Mouse (Mus musculus): ENCODE measurements around the gene Atf7ip. TPM values are rescaled to one million over a fixed set of nuclear protein-coding genes. Genes with fewer than 3 reads are reported as not detected.

Gene Atf7ip
- total and polyA plus RNA-seq, 2 experiments, result 5.2 to 14.9 TPM

DNA sequence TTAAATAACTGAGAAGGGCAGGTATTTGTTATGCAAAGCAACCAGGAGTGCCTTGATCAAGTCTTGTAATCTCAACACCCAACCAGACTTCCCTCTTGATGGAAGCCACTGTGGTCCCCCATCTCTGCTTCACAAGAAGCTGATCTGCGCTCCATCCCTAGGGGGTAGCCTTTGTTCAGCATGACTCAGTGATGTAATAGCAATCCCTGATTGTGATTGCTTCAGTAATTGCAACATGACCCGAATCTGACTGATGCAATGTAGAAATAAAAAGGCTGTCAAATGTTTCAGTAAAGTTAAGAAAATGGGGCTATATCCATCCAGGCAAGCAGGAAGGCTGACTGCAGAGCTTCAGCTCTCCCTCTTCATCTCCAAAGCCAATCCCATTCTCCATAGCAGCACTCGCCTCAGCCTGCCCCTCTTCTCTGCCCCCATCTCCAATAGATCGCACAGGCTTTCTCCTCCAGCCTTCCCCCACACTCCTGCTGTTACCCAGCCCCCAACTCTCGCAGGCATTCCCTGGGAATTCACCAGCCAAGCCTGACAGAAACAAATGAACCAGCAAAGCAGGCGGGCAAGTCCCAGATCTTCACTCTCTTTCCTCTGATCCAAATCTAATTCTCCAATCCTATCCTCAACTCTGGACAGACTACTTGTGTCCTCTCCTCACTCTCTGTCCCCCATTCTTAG lies 30.7 kb upstream of the Atf7ip start:
- Histone ChIP-seq H3K27me3 (ENCODE audit: control insufficient read depth, insufficient read depth, low read length) (no peaks in the 10 kb centered on the region), H3K4me3 (ENCODE audit: insufficient read depth, low read depth, low read length) (no peak overlapping the region), H3K79me2 (ENCODE audit: control insufficient read depth, insufficient read depth, low read length) (no peaks in the 10 kb centered on the region), H3K9ac (ENCODE audit: low read depth, low read length) (no peak overlapping the region), H3K36me3 (ENCODE audit: control insufficient read depth, insufficient read depth, low read length) (no peaks in the 10 kb centered on the region), H3K4me1 (ENCODE audit: control insufficient read depth, insufficient read depth, low read length) (peaks cover 2% of the 10 kb centered on the region), H3K27ac (replicated peaks; ENCODE audit: insufficient read depth, low read depth, low read length) (no peak overlapping the region)
- DNase-seq (ENCODE audit: extremely low read depth, low read depth, low spot score), result no peak
- TF ChIP-seq CTCF (IDR thresholded peaks at IDR 0.05; ENCODE audit: low read depth, low read length), result no peak
- no peak for TF ChIP-seq POLR2A (IDR thresholded peaks at IDR 0.05; ENCODE audit: extremely low read depth, insufficient read depth, low read length)
- 76% methylated on average over 6 of the region's 6 CpGs for WGBS

- Histone ChIP-seq H3K27me3 (ENCODE audit: control insufficient read depth, insufficient read depth, low read length) (no peaks in the 10 kb centered on the region), H3K4me1 (ENCODE audit: control insufficient read depth, insufficient read depth, low read length) (no peaks in the 10 kb centered on the region), H3K4me3 (ENCODE audit: insufficient read depth, low read depth, low read length) (no peak overlapping the region), H3K27ac (replicated peaks; ENCODE audit: insufficient read depth, low read depth, low read length) (no peak overlapping the region), H3K36me3 (ENCODE audit: control insufficient read depth, insufficient read depth, low read length) (no peaks in the 10 kb centered on the region), H3K9ac (ENCODE audit: low read depth, low read length) (no peak overlapping the region), H3K79me2 (ENCODE audit: control insufficient read depth, insufficient read depth, low read length) (no peaks in the 10 kb centered on the region)
- no peak for DNase-seq (ENCODE audit: extremely low read depth, low read depth, low spot score)
- 50% methylated on average over 1 of the region's 1 CpGs for WGBS
- TF ChIP-seq POLR2A (IDR thresholded peaks at IDR 0.05; ENCODE audit: extremely low read depth, insufficient read depth, low read length) (no peak), CTCF (IDR thresholded peaks at IDR 0.05; ENCODE audit: low read depth, low read length) (no peak)
Measured at GRCm38 (mm10) chr6:136477878-136478277, 28.1 kb upstream of the Atf7ip start.

DNA sequence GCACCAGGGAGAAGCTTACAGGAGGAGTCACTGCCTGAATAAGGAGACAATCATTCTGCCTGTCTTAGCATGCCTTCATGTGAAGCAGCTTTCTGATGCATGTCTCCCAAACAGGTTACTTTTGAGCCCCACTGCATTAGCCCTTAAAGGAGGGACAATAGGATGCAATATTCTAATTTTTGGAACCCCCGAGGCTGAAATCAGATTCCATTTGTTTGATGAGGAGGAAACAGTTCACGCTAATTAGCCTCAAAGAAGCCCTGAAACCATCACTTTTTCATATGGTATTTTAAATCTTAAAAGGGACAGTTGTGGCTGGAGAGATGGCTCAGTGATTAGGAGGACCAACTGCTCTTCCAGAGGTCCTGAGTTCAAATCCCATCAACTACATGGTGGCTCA lies 22.4 kb upstream of the Atf7ip start:
- Histone ChIP-seq H3K4me3 (ENCODE audit: insufficient read depth, low read depth, low read length) (no peak overlapping the region), H3K9ac (ENCODE audit: low read depth, low read length) (no peak overlapping the region), H3K27ac (replicated peaks; ENCODE audit: insufficient read depth, low read depth, low read length) (no peak overlapping the region), H3K36me3 (ENCODE audit: control insufficient read depth, insufficient read depth, low read length) (no peaks in the 10 kb centered on the region), H3K4me1 (ENCODE audit: control insufficient read depth, insufficient read depth, low read length) (no peaks in the 10 kb centered on the region), H3K79me2 (ENCODE audit: control insufficient read depth, insufficient read depth, low read length) (no peaks in the 10 kb centered on the region), H3K27me3 (ENCODE audit: control insufficient read depth, insufficient read depth, low read length) (no peaks in the 10 kb centered on the region)
- no peak for DNase-seq (ENCODE audit: extremely low read depth, low read depth, low spot score)
- 95% methylated on average over 2 of the region's 2 CpGs for WGBS
- no peak for TF ChIP-seq CTCF (IDR thresholded peaks at IDR 0.05; ENCODE audit: low read depth, low read length)
- no peak for TF ChIP-seq POLR2A (IDR thresholded peaks at IDR 0.05; ENCODE audit: extremely low read depth, insufficient read depth, low read length)

DNA sequence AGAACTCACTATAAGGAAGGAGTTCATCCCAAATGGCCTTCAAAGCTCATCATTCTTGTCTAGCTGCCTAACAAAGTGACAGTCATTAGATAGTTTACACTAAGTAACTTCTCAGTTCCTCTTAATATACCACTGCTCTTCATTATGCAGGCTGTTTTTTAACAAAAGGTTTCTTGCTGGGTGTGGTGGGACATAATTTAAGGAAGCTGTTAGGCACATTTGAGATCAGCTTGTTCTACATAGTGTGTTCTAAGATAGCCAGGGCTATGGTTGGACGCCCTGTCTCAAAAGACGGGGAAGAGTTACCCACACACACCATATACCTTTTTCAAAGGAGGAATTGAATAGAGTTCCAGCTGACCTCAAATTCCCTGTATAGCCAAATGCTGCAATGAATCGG lies 21.9 kb upstream of the Atf7ip start:
- Histone ChIP-seq H3K36me3 (ENCODE audit: control insufficient read depth, insufficient read depth, low read length) (no peaks in the 10 kb centered on the region), H3K4me3 (ENCODE audit: insufficient read depth, low read depth, low read length) (no peak overlapping the region), H3K79me2 (ENCODE audit: control insufficient read depth, insufficient read depth, low read length) (no peaks in the 10 kb centered on the region), H3K4me1 (ENCODE audit: control insufficient read depth, insufficient read depth, low read length) (no peaks in the 10 kb centered on the region), H3K9ac (ENCODE audit: low read depth, low read length) (no peak overlapping the region), H3K27ac (replicated peaks; ENCODE audit: insufficient read depth, low read depth, low read length) (no peak overlapping the region), H3K27me3 (ENCODE audit: control insufficient read depth, insufficient read depth, low read length) (no peaks in the 10 kb centered on the region)
- TF ChIP-seq POLR2A (IDR thresholded peaks at IDR 0.05; ENCODE audit: extremely low read depth, insufficient read depth, low read length) (no peak), CTCF (IDR thresholded peaks at IDR 0.05; ENCODE audit: low read depth, low read length) (no peak)
- WGBS, result 93% methylated on average over 3 of the region's 3 CpGs
- no peak for DNase-seq (ENCODE audit: extremely low read depth, low read depth, low spot score)

DNA sequence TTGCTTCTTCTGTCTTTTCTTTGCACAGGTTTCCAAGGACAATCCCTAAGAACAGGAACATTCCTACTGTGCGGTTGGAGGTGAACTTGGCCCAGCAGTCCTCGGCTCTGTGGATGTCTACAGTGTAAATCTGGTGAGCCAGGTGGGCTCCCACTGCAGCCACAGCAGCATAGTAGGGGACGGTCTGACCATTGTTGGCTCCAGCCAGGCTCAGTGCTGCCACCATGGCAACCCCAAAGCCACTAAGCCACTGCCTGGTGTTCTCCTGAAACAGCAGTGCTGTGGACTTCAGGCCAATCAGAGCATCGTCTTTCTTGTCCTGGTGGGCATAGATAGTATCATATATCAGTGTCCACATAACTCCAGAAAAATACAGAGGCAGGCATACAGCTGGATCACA lies 19.8 kb upstream of the Atf7ip start:
- H3K36me3 ChIP-seq (ENCODE audit: control insufficient read depth, insufficient read depth, low read length), result no peaks in the 10 kb centered on the region
- no peaks in the 10 kb centered on the region for H3K4me1 ChIP-seq (ENCODE audit: control insufficient read depth, insufficient read depth, low read length)
- no peak for DNase-seq (ENCODE audit: extremely low read depth, low read depth, low spot score)
- no peak overlapping the region for H3K9ac ChIP-seq (ENCODE audit: low read depth, low read length)
- no peaks in the 10 kb centered on the region for H3K27me3 ChIP-seq (ENCODE audit: control insufficient read depth, insufficient read depth, low read length)
- 92% methylated on average over 4 of the region's 4 CpGs for WGBS
- no peak overlapping the region for H3K4me3 ChIP-seq (ENCODE audit: insufficient read depth, low read depth, low read length)
- TF ChIP-seq POLR2A (IDR thresholded peaks at IDR 0.05; ENCODE audit: extremely low read depth, insufficient read depth, low read length), result no peak
- no peak for TF ChIP-seq CTCF (IDR thresholded peaks at IDR 0.05; ENCODE audit: low read depth, low read length)
- no peak overlapping the region for H3K27ac ChIP-seq (replicated peaks; ENCODE audit: insufficient read depth, low read depth, low read length)
- no peaks in the 10 kb centered on the region for H3K79me2 ChIP-seq (ENCODE audit: control insufficient read depth, insufficient read depth, low read length)

DNA sequence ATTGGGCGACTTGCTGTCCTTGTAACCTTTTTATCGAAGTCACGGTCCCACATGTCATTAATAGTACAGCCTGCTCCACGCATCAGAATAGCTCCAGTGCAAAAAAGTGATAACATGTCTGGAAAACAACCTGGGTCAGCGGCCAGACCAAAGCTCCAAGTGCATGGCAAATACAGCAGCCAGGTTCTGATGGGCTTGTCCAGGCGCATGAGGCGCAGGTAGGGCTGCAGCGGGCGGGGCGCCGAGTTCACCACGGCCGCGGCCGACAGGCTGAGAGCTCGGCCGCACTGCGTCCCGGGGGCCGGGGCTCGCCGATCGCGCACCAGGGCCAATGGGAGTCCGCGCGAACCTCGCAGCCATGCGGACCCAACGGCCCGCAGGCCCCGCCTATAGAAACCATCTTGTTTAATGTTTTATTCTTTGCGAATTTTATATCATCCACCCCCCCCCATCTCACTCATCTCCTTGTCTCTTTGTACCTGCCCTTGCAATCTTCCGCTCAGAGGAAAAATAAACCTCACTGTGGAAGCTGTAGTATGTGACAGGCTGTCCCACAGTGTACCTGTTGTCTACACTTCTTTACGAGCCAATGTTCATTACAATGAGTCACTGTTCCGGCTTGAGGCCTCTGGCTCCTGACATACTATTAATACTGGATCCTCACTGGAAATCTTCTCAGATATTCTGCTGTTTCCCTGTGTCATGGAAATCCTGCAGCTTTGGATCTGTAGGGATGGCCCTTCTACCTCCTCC lies 19.0 kb upstream of the Atf7ip start:
- no peak overlapping the region for H3K9ac ChIP-seq (ENCODE audit: low read depth, low read length)
- H3K27me3 ChIP-seq (ENCODE audit: control insufficient read depth, insufficient read depth, low read length), result no peaks in the 10 kb centered on the region
- no peaks in the 10 kb centered on the region for H3K4me1 ChIP-seq (ENCODE audit: control insufficient read depth, insufficient read depth, low read length)
- no peak for DNase-seq (ENCODE audit: extremely low read depth, low read depth, low spot score)
- WGBS, result 58% methylated on average over 36 of the region's 36 CpGs
- no peaks in the 10 kb centered on the region for H3K36me3 ChIP-seq (ENCODE audit: control insufficient read depth, insufficient read depth, low read length)
- H3K27ac ChIP-seq (replicated peaks; ENCODE audit: insufficient read depth, low read depth, low read length), result no peak overlapping the region
- TF ChIP-seq POLR2A (IDR thresholded peaks at IDR 0.05; ENCODE audit: extremely low read depth, insufficient read depth, low read length), result no peak
- no peak for TF ChIP-seq CTCF (IDR thresholded peaks at IDR 0.05; ENCODE audit: low read depth, low read length)
- H3K79me2 ChIP-seq (ENCODE audit: control insufficient read depth, insufficient read depth, low read length), result no peaks in the 10 kb centered on the region
- H3K4me3 ChIP-seq (ENCODE audit: insufficient read depth, low read depth, low read length), result no peak overlapping the region
